Mouse (Mus musculus) layer of hippocampus, adult 11-12 months (tissue): Measurements from ENCODE around the gene Ralgapa1.

ENCODE experiments used
- DNase-seq: peaks from one replicate; pipeline ENCODE4 v3.0.0; 2022; ENCODE audit warnings: low spot score

Gene Ralgapa1

GRCm38 (mm10) chr12:55820661-55821314 is at the start of gene Ralgapa1:
TSS of gene Ralgapa1 (minus strand) at chr12:55821167.
- DNase-seq, result peak; percentile 88

- no peak for DNase-seq
Measured at GRCm38 (mm10) chr12:55869622-55870322, 48.8 kb upstream of the Ralgapa1 start.

DNA sequence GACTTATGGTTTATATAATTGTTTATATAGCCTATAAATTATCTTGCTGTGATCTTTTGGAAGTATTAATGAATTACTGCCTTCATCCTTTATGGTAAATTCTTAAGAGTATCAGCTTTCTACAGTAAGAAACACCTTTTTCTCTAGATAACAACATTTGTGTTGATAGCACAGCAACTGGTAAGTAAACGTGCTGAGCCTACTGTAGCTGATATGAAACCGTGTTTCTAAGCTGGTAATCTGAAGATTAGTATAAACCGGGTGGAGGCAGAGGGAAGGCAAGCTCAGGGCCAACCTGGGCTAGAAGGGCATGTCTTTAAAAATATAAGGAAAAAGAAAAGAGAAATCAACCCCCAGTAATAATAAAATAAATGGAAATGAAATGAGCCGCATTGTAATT is 46.8 kb upstream of the Ralgapa1 start:
- DNase-seq, result no peak

DNA sequence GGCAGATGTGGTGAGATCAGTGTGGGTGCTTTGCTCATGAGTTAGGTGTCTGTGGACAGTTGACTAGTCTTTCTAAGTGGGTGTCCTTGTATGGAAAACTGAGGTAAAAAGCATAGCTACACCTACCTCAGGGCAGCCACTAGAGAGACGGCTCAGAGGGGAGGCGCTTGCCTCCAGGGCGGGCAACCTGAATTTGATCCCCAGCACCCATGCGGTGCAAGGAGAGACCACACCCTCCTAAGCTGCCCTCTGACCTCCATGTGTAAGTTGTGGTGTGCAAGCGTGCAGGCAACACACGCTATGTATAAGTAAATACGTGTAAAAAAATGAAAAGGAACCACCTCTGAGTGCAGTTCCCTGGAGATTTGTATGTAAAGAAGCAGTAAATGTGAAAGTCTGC is 39.7 kb upstream of the Ralgapa1 start:
- no peak for DNase-seq

DNA sequence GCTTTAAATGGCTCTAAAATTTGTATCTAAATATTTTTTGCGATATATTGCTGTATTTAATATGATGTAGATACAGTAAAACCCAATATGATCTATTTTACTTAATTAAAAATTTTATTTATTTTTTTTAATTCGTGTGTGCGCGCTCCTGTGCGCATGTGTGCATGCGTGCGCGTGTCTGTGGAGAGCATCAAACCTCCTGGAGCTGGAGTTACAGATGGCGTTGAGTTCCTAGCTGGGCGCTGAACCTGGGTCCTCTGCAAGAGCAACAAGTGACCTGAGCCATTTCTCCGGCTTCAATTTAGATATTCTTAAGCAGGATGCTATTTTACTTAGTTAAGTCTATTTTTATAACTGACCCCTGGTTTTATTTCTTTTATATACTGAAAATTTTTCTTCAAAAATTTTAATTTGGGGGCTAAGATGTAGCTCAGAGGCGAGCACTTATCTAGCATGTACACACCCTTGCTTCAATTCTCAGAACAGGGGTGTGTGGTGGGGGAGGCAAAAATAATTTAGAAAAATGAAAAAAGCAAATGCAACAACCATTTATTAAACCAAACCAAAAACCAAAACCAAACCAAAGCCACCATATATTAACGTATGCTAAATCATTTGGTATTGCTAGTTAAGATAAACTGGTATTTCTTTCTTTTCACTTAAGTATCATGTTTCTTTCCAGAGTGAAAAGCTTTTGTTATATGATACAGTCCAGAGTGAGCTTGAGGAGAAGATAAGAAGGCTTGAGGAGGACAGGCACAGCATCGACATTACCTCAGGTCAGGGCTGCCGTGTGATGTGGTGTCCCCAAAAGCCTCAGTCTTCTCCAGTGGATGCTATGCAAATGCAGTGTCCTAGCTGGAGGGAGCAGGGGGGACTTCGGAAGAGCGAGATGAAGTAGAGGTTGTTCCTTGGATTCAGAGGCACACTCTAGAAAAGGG is 38.7 kb upstream of the Ralgapa1 start:
- DNase-seq, result no peak

GRCm38 (mm10) chr12:55850650-55851049 is 29.7 kb upstream of the Ralgapa1 start:
- DNase-seq, result no peak

- DNase-seq, result no peak
Measured at GRCm38 (mm10) chr12:55847851-55848250, 26.9 kb upstream of the Ralgapa1 start.

DNA sequence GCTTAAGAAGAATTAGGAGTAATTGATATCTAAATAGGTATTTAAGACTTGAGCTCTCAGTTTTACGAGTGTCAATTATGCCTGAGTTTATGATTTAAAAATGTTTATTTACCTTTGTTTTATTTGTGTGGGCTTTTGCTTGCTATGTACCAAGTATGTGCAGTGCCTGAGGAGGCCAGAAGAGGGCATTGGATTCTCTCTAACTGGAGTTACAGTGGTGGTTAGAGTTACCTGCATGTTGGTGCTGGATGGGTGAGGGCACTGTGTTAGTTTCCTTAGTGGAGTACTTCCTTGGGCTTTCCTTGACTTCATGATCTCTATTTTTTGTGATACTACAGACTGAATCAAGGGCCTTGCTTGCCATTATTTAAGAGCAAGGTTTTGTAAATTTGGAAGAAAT is 25.8 kb upstream of the Ralgapa1 start:
- no peak for DNase-seq

DNA sequence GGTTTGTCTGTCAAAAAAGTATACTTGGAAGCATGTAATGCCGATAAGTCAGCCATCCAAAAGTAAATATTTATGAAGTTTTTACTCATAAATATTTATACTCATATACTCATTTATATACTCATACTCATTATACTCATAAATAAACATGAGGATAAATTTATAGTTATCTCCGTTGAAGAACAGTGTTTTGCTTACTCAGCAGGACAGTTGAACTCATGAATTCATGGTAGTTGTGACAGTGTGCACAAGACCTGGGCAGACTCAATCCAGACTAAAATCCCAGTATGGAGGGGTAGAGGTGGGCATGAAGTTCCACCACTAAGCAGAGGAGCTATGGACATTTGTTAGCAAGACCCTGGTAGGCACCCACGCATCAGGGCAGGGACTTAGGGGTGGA is 16.5 kb upstream of the Ralgapa1 start:
- DNase-seq, result no peak

DNA sequence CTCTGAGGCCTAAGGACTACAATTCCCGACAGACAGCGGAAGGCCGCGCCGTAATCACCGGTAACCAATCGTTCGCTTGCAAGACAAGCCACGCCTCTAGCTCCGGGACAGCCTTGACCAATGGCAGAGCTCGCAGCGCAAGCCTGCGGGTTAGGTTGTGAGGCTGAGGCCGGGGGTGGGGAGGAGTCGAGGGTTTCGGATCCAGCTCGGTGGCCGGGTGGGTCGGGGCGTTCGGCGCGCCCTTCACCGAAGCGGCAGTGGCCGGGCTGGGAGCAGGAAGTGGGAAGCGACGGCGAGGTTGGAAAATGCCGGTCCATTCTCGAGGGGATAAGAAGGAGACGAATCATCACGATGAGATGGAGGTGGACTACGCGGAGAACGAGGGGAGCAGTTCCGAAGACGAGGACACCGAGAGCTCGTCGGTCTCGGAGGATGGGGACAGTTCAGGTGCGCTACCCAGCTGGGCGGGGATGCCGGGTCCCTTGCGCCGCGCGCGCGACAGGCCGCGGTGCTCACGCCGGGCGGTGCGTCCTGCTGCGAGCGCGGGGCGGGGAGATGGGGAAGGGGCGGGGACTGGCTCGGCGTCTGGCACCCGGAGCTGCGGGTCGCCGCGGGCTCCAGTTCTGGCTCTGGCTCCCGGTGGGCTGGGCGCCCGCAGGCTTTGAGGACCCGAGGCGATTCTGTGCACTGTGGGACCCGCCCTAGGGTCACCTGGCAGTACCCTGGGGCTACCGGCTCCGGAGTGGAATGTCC is 15.4 kb upstream of the Ralgapa1 start, which contains the start of gene Brms1l:
Gene Brms1l (plus strand): TSS at position 126 of the 753 bp plus-strand sequence.
- peak; percentile 97 for DNase-seq

DNA sequence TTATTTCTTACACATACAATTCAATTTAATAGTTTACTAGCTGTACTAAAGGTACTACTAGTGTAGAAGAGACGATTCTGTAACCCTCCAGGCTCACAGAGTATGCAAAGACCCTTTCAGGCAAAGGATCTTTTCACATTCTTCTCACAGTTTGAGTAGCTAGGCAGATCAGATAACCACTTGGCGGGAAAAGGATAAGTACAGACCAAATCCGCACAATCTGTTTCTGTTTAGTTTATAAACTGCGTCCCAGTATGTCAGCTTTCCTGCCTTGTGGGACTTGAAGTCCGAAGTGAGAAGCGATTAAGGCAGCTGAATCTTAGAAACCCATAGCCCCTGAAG is 14.9 kb upstream of the Ralgapa1 start:
- DNase-seq, result no peak

DNA sequence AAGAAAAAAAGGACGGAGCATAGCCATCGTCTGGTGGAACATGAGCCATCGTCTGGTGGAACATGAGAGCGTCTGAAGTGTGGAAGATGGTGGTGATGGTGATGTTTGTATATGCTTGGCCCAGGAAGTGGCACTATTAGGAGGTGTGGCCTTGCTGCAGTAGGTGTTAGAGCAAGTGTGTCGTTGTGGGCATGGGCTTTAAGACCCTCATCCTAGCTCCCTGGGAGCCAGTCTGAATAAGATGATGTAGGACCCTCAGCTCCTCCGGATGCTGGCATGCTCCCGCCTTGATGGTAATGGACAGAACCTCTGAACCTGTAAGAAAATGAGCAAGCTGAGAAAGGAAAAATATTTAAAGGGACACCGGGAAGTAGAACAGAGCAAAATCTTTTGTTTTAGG is 13.9 kb upstream of the Ralgapa1 start:
- no peak for DNase-seq

- no peak for DNase-seq
Measured at GRCm38 (mm10) chr12:55833906-55834625, 13.1 kb upstream of the Ralgapa1 start.

GRCm38 (mm10) chr12:55832961-55833360 is 12.0 kb upstream of the Ralgapa1 start:
- DNase-seq, result no peak

- DNase-seq, result peak; percentile 82
Measured at GRCm38 (mm10) chr12:55831101-55831500, 10.1 kb upstream of the Ralgapa1 start.

- DNase-seq, result no peak
Measured at GRCm38 (mm10) chr12:55825537-55825936, 4.6 kb upstream of the Ralgapa1 start.

- DNase-seq, result no peak
Measured at GRCm38 (mm10) chr12:55824027-55824426, 3.1 kb upstream of the Ralgapa1 start.

DNA sequence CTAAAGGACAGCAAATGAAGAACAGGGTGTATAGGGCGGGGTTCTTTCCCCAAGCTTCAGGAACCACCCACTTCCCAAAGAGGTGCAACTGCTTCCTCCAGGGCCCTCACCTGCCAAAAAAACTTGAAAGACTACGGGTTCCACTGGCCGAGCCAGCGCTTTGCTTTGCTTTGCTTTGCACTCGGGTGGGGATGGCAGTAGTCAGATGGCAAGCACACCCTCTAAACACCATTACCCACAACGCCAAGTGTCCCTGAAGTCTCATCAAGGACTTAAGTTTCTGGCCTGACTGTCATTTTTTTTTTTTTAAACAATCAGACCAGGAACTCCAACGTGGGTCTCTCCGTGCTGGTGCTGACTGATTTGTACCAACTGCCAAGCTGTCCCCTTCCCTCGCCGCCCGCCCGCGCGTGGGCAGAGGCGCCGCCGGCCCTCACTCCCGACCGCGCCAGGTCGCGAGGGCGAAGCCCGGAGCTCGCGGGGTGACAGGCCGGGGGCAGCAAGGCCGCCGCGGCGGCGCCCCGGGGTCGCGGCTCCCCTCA is 777 bp downstream of the Ralgapa1 start:
- DNase-seq, result peak; percentile 28

DNA sequence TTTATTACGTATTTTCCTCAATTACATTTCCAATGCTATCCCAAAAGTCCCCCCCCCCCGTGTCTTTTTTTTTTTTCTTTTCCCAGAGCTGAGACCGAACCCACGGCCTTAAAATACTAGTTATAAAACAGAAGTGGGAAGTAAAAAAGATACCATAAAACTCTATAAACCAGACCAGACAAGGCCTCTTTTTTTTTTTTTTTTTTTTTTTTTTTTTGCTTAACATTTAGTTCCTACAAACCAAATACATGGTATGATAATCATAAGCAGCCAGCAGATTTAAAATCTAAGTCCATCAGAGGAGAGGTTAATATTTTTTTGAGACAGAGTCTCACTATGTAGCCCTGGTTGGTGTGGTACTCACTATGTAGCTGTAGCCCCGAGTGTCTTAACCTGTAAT is 4.5 kb downstream of the Ralgapa1 start:
- DNase-seq, result no peak

- no peak for DNase-seq
Measured at GRCm38 (mm10) chr12:55805035-55805434, 15.9 kb downstream of the Ralgapa1 start.

- no peak for DNase-seq
Measured at GRCm38 (mm10) chr12:55801131-55801530, 19.8 kb downstream of the Ralgapa1 start.
